Mouse (Mus musculus) heart, adult 2 months (tissue): ENCODE measurements around the gene Ubac2. TPM values are rescaled to one million over a fixed set of nuclear protein-coding genes. Genes with fewer than 3 reads are reported as not detected.

Experiments used
- DNase-seq, 2 experiments: peaks; one replicate each; pipeline ENCODE4 v3.0.0; 2021
- H3K27ac ChIP-seq: fragments of 200-600 bp; 2 replicates; pipeline ENCODE4 v1.8.1; 2022
- H3K27me3 ChIP-seq: fragments of 200-500 bp; 2 replicates; pipeline ENCODE4 v1.6.1; 2012; ENCODE audit warnings: mild to moderate bottlenecking, low read length, inconsistent platforms, mixed read lengths; ENCODE audit not compliant: control insufficient read depth, insufficient read depth
- H3K36me3 ChIP-seq: fragments of 200-500 bp; 2 replicates; pipeline ENCODE4 v1.6.1; 2012; ENCODE audit warnings: low read length, inconsistent platforms; ENCODE audit not compliant: control insufficient read depth, insufficient read depth
- H3K4me1 ChIP-seq: fragments of 200-500 bp; 2 replicates; pipeline ENCODE4 v1.6.1; 2011; ENCODE audit warnings: low read length; ENCODE audit not compliant: control insufficient read depth, insufficient read depth
- H3K4me3 ChIP-seq: fragments of 200-600 bp; 2 replicates; pipeline ENCODE4 v1.8.1; 2022
- H3K79me2 ChIP-seq: fragments of 200-500 bp; replicated peaks from 2 replicates; pipeline ENCODE4 v1.6.1; 2012; ENCODE audit warnings: mild to moderate bottlenecking, inconsistent platforms, low read length, moderate library complexity, mixed read lengths; ENCODE audit not compliant: control insufficient read depth, insufficient read depth
- H3K9ac ChIP-seq: fragments of 200-500 bp; 2 replicates; pipeline ENCODE4 v1.6.1; 2012; ENCODE audit warnings: low read depth, mild to moderate bottlenecking, control low read depth, inconsistent platforms, low read length, mixed read lengths
- CTCF ChIP-seq: fragments of 200-600 bp; IDR thresholded peaks from 2 replicates; pipeline ENCODE4 v1.8.1; 2022; ENCODE audit warnings: antibody characterized with exemption, mild to moderate bottlenecking, moderate library complexity
- EP300 ChIP-seq: fragments of 200-500 bp; IDR thresholded peaks from 2 replicates; pipeline ENCODE4 v1.6.1; 2011; ENCODE audit warnings: low read depth, low read length, control low read depth; ENCODE audit not compliant: insufficient read depth
- POLR2A ChIP-seq: fragments of 200-500 bp; IDR thresholded peaks from 2 replicates; pipeline ENCODE4 v1.6.1; 2011; ENCODE audit warnings: mild to moderate bottlenecking, low read depth, low read length, control low read depth; ENCODE audit not compliant: insufficient read depth
- WGBS: fragments of 180-500 bp; shearing (Covaris S2); methylation state at CpG from one replicate; pipeline ENCODE4 v1.1.7; 2018; 5-methylcytosine and 5-hydroxymethylcytosine counted together
- intact Hi-C: fragments of 180-260 bp; cut with DNase I; formaldehyde crosslinking; loops from one replicate; pipeline ENCODE4 v1.15.1; 2025
- polyA plus RNA-seq: library from polyadenylated mRNA; depleted of rRNA; stranded (reverse); fragments of >200 nt; gene quantifications from 2 replicates; pipeline ENCODE4 v1.2.3, GENCODE M21; 2012
- total RNA-seq, 2 experiments: library from RNA; stranded (reverse); gene quantifications; 2 replicates each; pipeline ENCODE4 v1.2.3; 2021

The Ubac2 gene
- total and polyA plus RNA-seq, 3 experiments, result 30.4 to 37.0 (median 31.9) TPM

- intact Hi-C loops, result loop anchor here (10.0 kb wide), 1 partner anchor 205 kb away; no protein-coding TSS in a partner anchor
- no peaks in the 10 kb centered on the region for H3K79me2 ChIP-seq
- H3K4me3 ChIP-seq, result no peak overlapping the region
- peak overlapping the region; percentile 44 for H3K27ac ChIP-seq
- H3K4me1 ChIP-seq, result peaks cover 7% of the 10 kb centered on the region
- H3K9ac ChIP-seq, result no peak overlapping the region
- TF ChIP-seq CTCF (no peak), EP300 (0 out of 2 replicates have a peak, but pooled peaks have one; percentile 15), POLR2A (no peak)
- peak in 1 of 2 experiments; percentile 12 for DNase-seq
- 43% methylated on average over 12 of the region's 12 CpGs for WGBS
- peaks cover 2% of the 10 kb centered on the region; the same call in 1 of the 2 replicates for H3K36me3 ChIP-seq
- no peaks in the 10 kb centered on the region for H3K27me3 ChIP-seq
Measured at GRCm38 (mm10) chr14:121929243-121929951, 51.0 kb downstream of the Ubac2 start.

DNA sequence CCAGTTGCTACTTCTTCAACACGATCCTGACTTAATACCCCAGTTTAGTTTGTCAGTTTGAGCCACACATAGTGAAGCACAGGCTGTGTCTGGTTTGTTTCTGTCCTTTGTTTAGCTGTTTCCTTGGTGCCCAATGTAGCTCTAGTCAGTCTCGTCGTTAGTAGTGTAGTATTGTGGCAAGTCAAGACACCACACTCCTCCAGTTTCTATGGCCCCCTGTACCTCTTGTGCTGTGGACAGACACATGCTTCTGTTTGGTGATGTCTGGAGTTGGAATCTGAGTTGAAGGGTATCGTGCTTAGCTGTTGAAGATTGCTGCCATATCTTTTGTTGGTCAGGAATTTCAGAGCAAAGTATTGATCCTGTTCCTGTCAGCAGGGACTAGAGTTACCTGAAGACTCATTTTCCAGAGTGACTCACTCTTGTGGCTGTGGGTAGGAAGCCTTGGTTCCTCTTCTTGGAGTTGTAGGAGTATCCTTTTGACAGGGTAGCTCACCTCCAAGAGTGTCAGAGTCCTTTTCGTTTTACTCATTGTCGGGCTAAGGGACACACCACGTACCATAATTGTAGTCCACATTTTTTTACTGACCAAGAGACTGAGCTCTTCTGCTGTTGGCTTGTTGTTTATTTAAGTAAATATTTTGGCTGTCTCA lies 52.4 kb downstream of the Ubac2 start:
- intact Hi-C loops, result loop anchor here (5.0 kb wide), 1 partner anchor 51 kb away; no protein-coding TSS in a partner anchor
- Histone ChIP-seq H3K36me3 (peaks cover 2% of the 10 kb centered on the region; the same call in 1 of the 2 replicates), H3K4me3 (no peak overlapping the region), H3K27ac (peak overlapping the region; percentile 5; the same call in 1 of the 2 replicates), H3K79me2 (no peaks in the 10 kb centered on the region), H3K4me1 (peaks cover 7% of the 10 kb centered on the region), H3K9ac (no peak overlapping the region), H3K27me3 (no peaks in the 10 kb centered on the region)
- DNase-seq, result no peak
- TF ChIP-seq EP300, result no peak
- TF ChIP-seq POLR2A, result no peak
- no peak for TF ChIP-seq CTCF
- 60% methylated on average over 7 of the region's 7 CpGs for WGBS

- Histone ChIP-seq H3K36me3 (peaks cover 2% of the 10 kb centered on the region; the same call in 1 of the 2 replicates), H3K27ac (no peak overlapping the region)
Measured at GRCm38 (mm10) chr14:121931594-121931993, 53.2 kb downstream of the Ubac2 start.

GRCm38 (mm10) chr14:121932180-121932579 lies 53.8 kb downstream of the Ubac2 start:
- no peaks in the 10 kb centered on the region for H3K27me3 ChIP-seq
- peaks cover 2% of the 10 kb centered on the region; the same call in 1 of the 2 replicates for H3K36me3 ChIP-seq
- no peak overlapping the region for H3K9ac ChIP-seq
- intact Hi-C loops, result loop anchor here (5.0 kb wide), 1 partner anchor 50 kb away; no protein-coding TSS in a partner anchor
- WGBS, result 77% methylated on average over 4 of the region's 4 CpGs
- no peak overlapping the region for H3K27ac ChIP-seq
- DNase-seq, result no peak
- peaks cover 7% of the 10 kb centered on the region for H3K4me1 ChIP-seq
- no peaks in the 10 kb centered on the region for H3K79me2 ChIP-seq
- no peak overlapping the region for H3K4me3 ChIP-seq
- TF ChIP-seq POLR2A (no peak), EP300 (no peak), CTCF (no peak)

More at GRCm38 (mm10) chr14:121931594-121931993, 53.2 kb downstream of the Ubac2 start:
- no peak for DNase-seq
- Histone ChIP-seq H3K27me3 (no peaks in the 10 kb centered on the region), H3K79me2 (no peaks in the 10 kb centered on the region), H3K9ac (no peak overlapping the region), H3K4me3 (no peak overlapping the region), H3K4me1 (peaks cover 7% of the 10 kb centered on the region)
- intact Hi-C loops, result loop anchor here (5.0 kb wide), 1 partner anchor 51 kb away; no protein-coding TSS in a partner anchor
- TF ChIP-seq EP300 (no peak), CTCF (no peak), POLR2A (no peak)
- 76% methylated on average over 3 of the region's 3 CpGs for WGBS

- no peak overlapping the region for H3K9ac ChIP-seq
- H3K27ac ChIP-seq, result no peak overlapping the region
- peaks cover 11% of the 10 kb centered on the region for H3K4me1 ChIP-seq
- peaks cover 5% of the 10 kb centered on the region for H3K36me3 ChIP-seq
- intact Hi-C loops, result loop anchor here (5.0 kb wide), 1 partner anchor 48 kb away; no protein-coding TSS in a partner anchor
- H3K79me2 ChIP-seq, result peaks cover 1% of the 10 kb centered on the region; the same call in 1 of the 2 replicates
- no peaks in the 10 kb centered on the region for H3K27me3 ChIP-seq
- no peak for TF ChIP-seq EP300
- no peak for TF ChIP-seq CTCF
- no peak for TF ChIP-seq POLR2A
- H3K4me3 ChIP-seq, result no peak overlapping the region
- WGBS, result 89% methylated on average over 7 of the region's 7 CpGs
- no peak for DNase-seq
Measured at GRCm38 (mm10) chr14:121933906-121934596, 55.6 kb downstream of the Ubac2 start.
